Mouse (Mus musculus) ES-E14 (cell line): ENCODE measurements around the gene Gpr173.

Experiments
- CHD2 ChIP-seq: IDR thresholded peaks from 2 replicates; pipeline ENCODE4 v1.6.1; 2014; ENCODE audit warnings: mild to moderate bottlenecking, low read depth, low read length, inconsistent platforms
- MAFK ChIP-seq: IDR thresholded peaks from 2 replicates; pipeline ENCODE4 v1.6.1; 2014; ENCODE audit warnings: mild to moderate bottlenecking, low read depth, low read length, inconsistent platforms; ENCODE audit not compliant: insufficient read depth
- ZC3H11A ChIP-seq: IDR thresholded peaks from 2 replicates; pipeline ENCODE4 v1.6.1; 2012; ENCODE audit warnings: low read depth, mild to moderate bottlenecking, inconsistent platforms, low read length, borderline replicate concordance
- ZNF384 ChIP-seq: IDR thresholded peaks from 2 replicates; pipeline ENCODE4 v1.6.1; 2012; ENCODE audit warnings: low read depth, low read length, inconsistent platforms

DNA sequence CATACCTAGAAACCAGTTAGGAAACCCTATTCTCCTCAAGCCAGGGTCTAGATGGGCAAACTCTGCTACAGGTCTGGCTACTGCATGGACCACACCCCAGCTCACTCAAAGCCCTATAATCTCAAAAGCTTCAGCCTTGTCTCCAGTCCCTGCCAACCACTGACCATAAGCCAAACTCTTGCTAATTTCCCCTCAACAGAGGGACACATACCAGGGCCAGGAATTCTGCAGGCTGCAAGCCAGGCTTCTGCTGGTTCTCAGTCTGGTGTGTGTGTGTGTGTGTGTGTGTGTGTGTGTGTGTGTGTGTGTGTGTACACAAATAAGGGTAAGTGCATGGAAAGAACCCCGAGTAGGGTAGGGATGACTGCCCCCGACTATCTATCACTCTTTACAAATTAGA, 2.1 kb downstream of the Gpr173 start:
- TF ChIP-seq ZC3H11A (no peak), MAFK (no peak), ZNF384 (no peak), CHD2 (no peak)
